Mouse (Mus musculus) ES-E14 (cell line): Measurements from ENCODE around the gene Hdac9. TPM values are rescaled to one million over a fixed set of nuclear protein-coding genes. Genes with fewer than 3 reads are reported as not detected.
A peak's percentile ranks its signal among the peaks of the same experiment; 100 is the strongest.

ENCODE experiments used
- DNase-seq: peaks from one replicate; pipeline ENCODE4 v3.0.0-alpha.2; 2013; ENCODE audit warnings: low read depth, low spot score
- H3K27ac ChIP-seq: 2 replicates; pipeline ENCODE4 v1.5.1; 2012; ENCODE audit warnings: low read depth, mild to moderate bottlenecking, low read length, moderate library complexity, mixed read lengths; ENCODE audit not compliant: poor library complexity, insufficient read depth, severe bottlenecking
- H3K36me3 ChIP-seq: 2 replicates; pipeline ENCODE4 v1.6.1; 2012; ENCODE audit warnings: mild to moderate bottlenecking, low read length, moderate library complexity, mixed read lengths; ENCODE audit not compliant: control insufficient read depth, poor library complexity, insufficient read depth, severe bottlenecking
- H3K4me1 ChIP-seq, 2 experiments: fragments of 150-350 bp in 1 of 2; sonication (generic) in 1 of 2; 2 replicates each; pipeline ENCODE4 v1.6.1; 2012; ENCODE audit warnings: low read length in 2 of 2, mild to moderate bottlenecking in 1 of 2, mixed read lengths in 1 of 2; ENCODE audit not compliant: control insufficient read depth in 2 of 2, insufficient read depth in 2 of 2, poor library complexity in 1 of 2
- H3K4me3 ChIP-seq, 2 experiments: fragments of 150-350 bp in 1 of 2; sonication (generic) in 1 of 2; 2 replicates each; pipeline ENCODE4 v1.5.1; 2012; ENCODE audit warnings: low read length in 2 of 2, low read depth in 1 of 2, mild to moderate bottlenecking in 1 of 2, mixed read lengths in 1 of 2; ENCODE audit not compliant: insufficient read depth in 1 of 2, poor library complexity in 1 of 2, severe bottlenecking in 1 of 2
- H3K9ac ChIP-seq: 2 replicates; pipeline ENCODE4 v1.6.1; 2012; ENCODE audit warnings: low read depth, mild to moderate bottlenecking, low read length, mixed read lengths; ENCODE audit not compliant: poor library complexity, insufficient read depth, severe bottlenecking
- H3K9me3 ChIP-seq: fragments of 150-350 bp; sonication (generic); 2 replicates; pipeline ENCODE4 v1.6.1; 2012; ENCODE audit warnings: low read depth, mild to moderate bottlenecking, low read length; ENCODE audit not compliant: control insufficient read depth, insufficient read depth
- CHD2 ChIP-seq: IDR thresholded peaks from 2 replicates; pipeline ENCODE4 v1.6.1; 2014; ENCODE audit warnings: mild to moderate bottlenecking, low read depth, low read length, inconsistent platforms
- HCFC1 ChIP-seq: IDR thresholded peaks from 2 replicates; pipeline ENCODE4 v1.6.1; 2012; ENCODE audit warnings: low read length, inconsistent platforms, borderline replicate concordance; ENCODE audit not compliant: insufficient read depth
- MAFK ChIP-seq: IDR thresholded peaks from 2 replicates; pipeline ENCODE4 v1.6.1; 2014; ENCODE audit warnings: mild to moderate bottlenecking, low read depth, low read length, inconsistent platforms; ENCODE audit not compliant: insufficient read depth
- ZC3H11A ChIP-seq: IDR thresholded peaks from 2 replicates; pipeline ENCODE4 v1.6.1; 2012; ENCODE audit warnings: low read depth, mild to moderate bottlenecking, inconsistent platforms, low read length, borderline replicate concordance
- ZNF384 ChIP-seq: IDR thresholded peaks from 2 replicates; pipeline ENCODE4 v1.6.1; 2012; ENCODE audit warnings: low read depth, low read length, inconsistent platforms
- in situ Hi-C, 2 experiments: fragments of 600-800 bp; cut with MboI; formaldehyde crosslinking; loops; one replicate each; pipeline ENCODE4 v1.15.1; 2025; ENCODE audit warnings: low sequenced_read_pairs in 2 of 2, inconsistent platforms in 1 of 2; ENCODE audit not compliant: unreplicated experiment in 2 of 2
- total RNA-seq: library from RNA; depleted of rRNA; stranded (reverse); fragments of 300-350 nt; gene quantifications from 2 replicates; pipeline ENCODE4 v1.2.3, GENCODE M21; 2012; rRNA removed

The Hdac9 gene
- total RNA-seq, result 0.58 and 0.69 TPM in 2 replicates

DNA sequence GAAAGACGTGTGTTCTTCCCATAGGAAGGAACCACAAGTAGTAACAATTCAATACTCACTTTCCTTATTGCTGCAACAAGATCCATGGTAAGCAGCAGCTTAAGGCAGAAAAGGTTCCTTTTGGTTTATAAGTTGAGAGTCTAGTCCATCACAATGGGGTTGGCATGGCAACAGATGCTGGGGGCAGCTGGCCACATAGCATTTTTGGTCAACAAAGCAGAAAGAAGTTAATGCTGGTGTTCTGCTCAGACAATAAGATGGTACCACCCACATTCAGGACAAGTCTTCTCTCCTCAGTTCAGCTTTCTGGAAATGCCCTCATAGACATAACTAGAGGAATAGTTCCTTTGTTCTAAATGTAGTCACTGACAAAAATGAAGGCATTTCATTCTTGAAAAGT, at the start of gene Hdac9:
Hdac9 (minus strand) TSS at position 101 of the 400 bp plus-strand sequence.
- no peak within 1 kb of the TSS for H3K9ac ChIP-seq
- no peaks in the 10 kb centered on the region for H3K4me1 ChIP-seq
- DNase-seq, result no peak
- TF ChIP-seq ZC3H11A (no peak), HCFC1 (no peak), ZNF384 (no peak), MAFK (no peak), CHD2 (no peak)
- H3K4me3 ChIP-seq, result no peak within 1 kb of the TSS
- no peaks in the 10 kb centered on the region for H3K9me3 ChIP-seq
- in situ Hi-C loops, result no loop called here
- no peak within 1 kb of the TSS for H3K27ac ChIP-seq
- H3K36me3 ChIP-seq, result no peaks in the 10 kb centered on the region

DNA sequence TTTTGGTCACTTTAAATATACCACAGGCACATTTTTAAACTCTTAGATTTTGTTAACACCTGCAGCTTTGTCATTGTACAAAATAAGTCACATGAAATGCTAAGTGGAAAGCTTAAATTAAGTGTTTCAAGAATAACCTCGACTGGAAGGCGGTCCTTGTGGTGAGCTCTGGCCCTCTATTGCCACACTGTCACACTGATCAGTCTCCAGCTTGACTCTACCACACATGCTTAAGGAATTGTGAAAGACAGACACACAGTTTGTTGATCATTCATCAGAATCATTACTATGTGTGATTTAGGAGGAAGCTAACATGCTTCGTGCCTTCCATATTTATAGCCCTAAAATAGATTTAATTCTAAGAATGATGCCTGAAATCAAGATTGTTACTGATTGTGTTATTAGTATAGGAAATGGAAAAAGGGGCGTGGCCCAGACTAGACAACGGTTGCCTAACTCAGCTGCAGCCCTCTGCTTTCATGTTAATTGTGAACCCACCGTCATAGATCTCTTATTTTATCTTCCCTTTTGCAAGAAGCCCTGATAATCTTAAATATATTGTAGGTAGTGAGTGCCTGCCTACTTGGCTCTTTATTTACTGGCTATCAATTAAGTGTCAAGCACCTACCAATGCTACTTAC, 32.3 kb upstream of the Hdac9 start:
- no peak for DNase-seq
- in situ Hi-C loops, result no loop called here
- TF ChIP-seq HCFC1, result no peak
- no peaks in the 10 kb centered on the region for H3K36me3 ChIP-seq
- H3K9ac ChIP-seq, result no peak overlapping the region
- no peak overlapping the region for H3K27ac ChIP-seq
- no peaks in the 10 kb centered on the region for H3K4me1 ChIP-seq
- H3K4me3 ChIP-seq, result no peak overlapping the region
- H3K9me3 ChIP-seq, result no peaks in the 10 kb centered on the region

DNA sequence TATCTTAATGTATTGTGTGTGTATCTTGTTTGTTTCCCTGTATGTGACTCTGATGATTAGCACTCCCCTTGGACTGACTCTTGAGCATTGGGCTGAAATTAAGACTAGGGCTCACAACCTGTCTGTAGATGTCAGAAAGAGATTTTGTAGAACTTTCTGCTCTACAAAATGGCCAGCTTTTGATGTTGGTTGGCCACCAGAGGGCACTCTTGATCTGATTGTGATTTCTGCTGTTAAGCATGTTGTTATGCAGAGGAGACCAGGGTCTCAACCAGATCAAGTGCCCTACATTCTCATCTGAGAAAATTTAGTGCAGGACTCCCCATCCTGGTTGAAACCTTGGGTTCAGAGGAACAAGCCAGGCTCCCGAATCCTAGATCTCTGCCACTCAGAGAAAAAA, 21.0 kb upstream of the Hdac9 start:
- DNase-seq, result no peak
- in situ Hi-C loops, result no loop called here
- no peak for TF ChIP-seq HCFC1
- no peak for TF ChIP-seq CHD2
- no peak for TF ChIP-seq ZNF384
- no peak for TF ChIP-seq MAFK
- TF ChIP-seq ZC3H11A, result no peak
- Histone ChIP-seq H3K9me3 (no peaks in the 10 kb centered on the region), H3K9ac (no peak overlapping the region), H3K4me3 (no peak overlapping the region), H3K36me3 (no peaks in the 10 kb centered on the region), H3K27ac (no peak overlapping the region), H3K4me1 (no peaks in the 10 kb centered on the region)

DNA sequence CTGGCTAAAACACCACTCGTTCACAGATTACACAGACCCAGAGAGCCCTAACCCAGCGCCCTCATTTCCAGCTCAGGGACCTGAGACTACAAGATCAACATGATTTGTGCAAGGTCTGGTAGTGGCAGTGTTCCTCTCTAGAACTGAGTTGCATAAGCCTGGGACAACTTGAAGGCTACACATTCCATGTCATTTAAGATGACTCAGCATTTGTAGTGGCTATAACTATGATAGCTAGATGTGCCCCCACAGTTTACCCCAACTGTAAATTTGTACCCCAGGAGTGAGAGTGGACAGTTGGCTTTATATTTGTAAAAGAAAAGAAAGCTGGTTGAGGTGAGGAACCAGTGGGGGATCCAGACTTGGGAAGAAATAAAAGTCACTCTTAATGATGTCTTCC, 8.9 kb downstream of the Hdac9 start:
- no peak overlapping the region for H3K4me3 ChIP-seq
- no peaks in the 10 kb centered on the region for H3K36me3 ChIP-seq
- no peak overlapping the region for H3K27ac ChIP-seq
- no peaks in the 10 kb centered on the region for H3K4me1 ChIP-seq
- TF ChIP-seq CHD2 (no peak), MAFK (peak; percentile 68), ZNF384 (no peak), ZC3H11A (no peak)
- H3K9me3 ChIP-seq, result no peaks in the 10 kb centered on the region
- H3K9ac ChIP-seq, result no peak overlapping the region
- in situ Hi-C loops, result no loop called here
- DNase-seq, result no peak

DNA sequence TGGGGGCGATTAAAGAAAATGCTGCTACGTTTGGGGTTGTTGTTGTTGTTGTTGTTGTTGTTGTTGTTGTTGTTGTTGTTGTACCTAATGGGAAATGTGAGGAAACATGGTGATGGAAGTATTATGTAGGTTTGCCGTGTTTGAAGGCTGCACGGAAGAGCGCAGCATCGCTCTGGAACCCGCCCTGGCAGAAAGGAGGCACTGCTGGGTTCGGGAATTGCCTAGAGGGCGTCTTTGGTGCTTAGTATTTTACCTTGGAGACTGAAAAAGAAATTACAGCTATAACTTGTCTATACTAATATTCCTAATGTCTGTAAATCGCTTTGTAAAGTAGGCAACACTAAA, 9.4 kb downstream of the Hdac9 start:
- Histone ChIP-seq H3K36me3 (no peaks in the 10 kb centered on the region), H3K9ac (no peak overlapping the region), H3K4me3 (peak overlapping the region; percentile 79 to 92; a peak in 3 of 4 replicates), H3K27ac (no peak overlapping the region), H3K9me3 (no peaks in the 10 kb centered on the region), H3K4me1 (no peaks in the 10 kb centered on the region)
- in situ Hi-C loops, result no loop called here
- DNase-seq, result peak; percentile 12
- TF ChIP-seq HCFC1 (no peak), MAFK (no peak), ZNF384 (no peak), ZC3H11A (no peak), CHD2 (no peak)
